Mouse (Mus musculus): ENCODE data around the gene Cdk2. TPM values are rescaled to one million over a fixed set of nuclear protein-coding genes. Genes with fewer than 3 reads are reported as not detected.

Gene Cdk2
- polyA plus RNA-seq (2012; rRNA removed) = 4.5 and 4.6 TPM in 2 replicates

GRCm38 (mm10) chr10:128704491-128705316 lies at the start of gene Cdk2:
TSS of gene Cdk2 (minus strand) at chr10:128705031.
- TF ChIP-seq POLR2A (IDR thresholded peaks at IDR 0.05; ENCODE audit: extremely low read depth, insufficient read depth, low read length) (peak; percentile 42; the same call in 1 of the 2 replicates), CTCF (IDR thresholded peaks at IDR 0.05; ENCODE audit: extremely low read depth, insufficient read depth, low read length) (no peak)
- Histone ChIP-seq H3K27ac (ENCODE audit: insufficient read depth, low read length) (no peak within 1 kb of the TSS), H3K4me3 (ENCODE audit: insufficient read depth, low read length) (peak within 1 kb of the TSS; percentile 74), H3K4me1 (ENCODE audit: control insufficient read depth, insufficient read depth, low read length) (no peaks in the 10 kb centered on the region)

GRCm38 (mm10) chr10:128748252-128748864 lies 43.5 kb upstream of the Cdk2 start:
- peaks cover 2% of the 10 kb centered on the region; the same call in 1 of the 2 replicates for H3K4me1 ChIP-seq (ENCODE audit: control insufficient read depth, insufficient read depth, low read length)

GRCm38 (mm10) chr10:128747646-128748251 lies 42.9 kb upstream of the Cdk2 start, which contains the start of gene Pym1:
TSS of gene Pym1 (plus strand) at chr10:128747889.
- Histone ChIP-seq H3K4me3 (ENCODE audit: insufficient read depth, low read length) (peak within 1 kb of the TSS; percentile 79), H3K27ac (ENCODE audit: insufficient read depth, low read length) (peak within 1 kb of the TSS; percentile 55), H3K4me1 (ENCODE audit: control insufficient read depth, insufficient read depth, low read length) (peaks cover 3% of the 10 kb centered on the region)
- TF ChIP-seq CTCF (IDR thresholded peaks at IDR 0.05; ENCODE audit: extremely low read depth, insufficient read depth, low read length) = no peak

More at GRCm38 (mm10) chr10:128748252-128748864, 43.5 kb upstream of the Cdk2 start:
- Histone ChIP-seq H3K27ac (ENCODE audit: insufficient read depth, low read length) (peak overlapping the region; percentile 55), H3K4me3 (ENCODE audit: insufficient read depth, low read length) (peak overlapping the region; percentile 79)
- TF ChIP-seq CTCF (IDR thresholded peaks at IDR 0.05; ENCODE audit: extremely low read depth, insufficient read depth, low read length) (no peak), POLR2A (IDR thresholded peaks at IDR 0.05; ENCODE audit: extremely low read depth, insufficient read depth, low read length) (peak; percentile 76)

GRCm38 (mm10) chr10:128746972-128747645 lies 42.3 kb upstream of the Cdk2 start:
- TF ChIP-seq POLR2A (IDR thresholded peaks at IDR 0.05; ENCODE audit: extremely low read depth, insufficient read depth, low read length) (no peak), CTCF (IDR thresholded peaks at IDR 0.05; ENCODE audit: extremely low read depth, insufficient read depth, low read length) (no peak)
- peaks cover 3% of the 10 kb centered on the region for H3K4me1 ChIP-seq (ENCODE audit: control insufficient read depth, insufficient read depth, low read length)
- H3K4me3 ChIP-seq (ENCODE audit: insufficient read depth, low read length) = peak overlapping the region; percentile 79
- H3K27ac ChIP-seq (ENCODE audit: insufficient read depth, low read length) = no peak overlapping the region

GRCm38 (mm10) chr10:128745946-128746613 lies 41.2 kb upstream of the Cdk2 start:
- H3K4me1 ChIP-seq (ENCODE audit: control insufficient read depth, insufficient read depth, low read length) = peaks cover 3% of the 10 kb centered on the region
- TF ChIP-seq POLR2A (IDR thresholded peaks at IDR 0.05; ENCODE audit: extremely low read depth, insufficient read depth, low read length) = no peak
- TF ChIP-seq CTCF (IDR thresholded peaks at IDR 0.05; ENCODE audit: extremely low read depth, insufficient read depth, low read length) = no peak

GRCm38 (mm10) chr10:128744680-128745601 lies 40.1 kb upstream of the Cdk2 start, which contains the start of gene Dgka:
TSS of gene Dgka (minus strand) at chr10:128744855.
- TF ChIP-seq POLR2A (IDR thresholded peaks at IDR 0.05; ENCODE audit: extremely low read depth, insufficient read depth, low read length) (no peak), CTCF (IDR thresholded peaks at IDR 0.05; ENCODE audit: extremely low read depth, insufficient read depth, low read length) (no peak)
- Histone ChIP-seq H3K4me1 (ENCODE audit: control insufficient read depth, insufficient read depth, low read length) (peaks cover 3% of the 10 kb centered on the region), H3K27ac (ENCODE audit: insufficient read depth, low read length) (peak within 1 kb of the TSS; percentile 43; the same call in 1 of the 2 replicates), H3K4me3 (ENCODE audit: insufficient read depth, low read length) (peak within 1 kb of the TSS; percentile 81)

More at GRCm38 (mm10) chr10:128745946-128746613, 41.2 kb upstream of the Cdk2 start:
- H3K4me3 ChIP-seq (ENCODE audit: insufficient read depth, low read length) = no peak overlapping the region
- no peak overlapping the region for H3K27ac ChIP-seq (ENCODE audit: insufficient read depth, low read length)

- Histone ChIP-seq H3K4me1 (ENCODE audit: control insufficient read depth, insufficient read depth, low read length) (peaks cover 3% of the 10 kb centered on the region; the same call in 1 of the 2 replicates), H3K4me3 (ENCODE audit: insufficient read depth, low read length) (peak overlapping the region; percentile 81), H3K27ac (ENCODE audit: insufficient read depth, low read length) (no peak overlapping the region)
- TF ChIP-seq CTCF (IDR thresholded peaks at IDR 0.05; ENCODE audit: extremely low read depth, insufficient read depth, low read length) = no peak
Measured at GRCm38 (mm10) chr10:128744211-128744610, 39.4 kb upstream of the Cdk2 start.

- H3K4me1 ChIP-seq (ENCODE audit: control insufficient read depth, insufficient read depth, low read length) = peaks cover 3% of the 10 kb centered on the region; the same call in 1 of the 2 replicates
- TF ChIP-seq POLR2A (IDR thresholded peaks at IDR 0.05; ENCODE audit: extremely low read depth, insufficient read depth, low read length) = no peak
- no peak for TF ChIP-seq CTCF (IDR thresholded peaks at IDR 0.05; ENCODE audit: extremely low read depth, insufficient read depth, low read length)
- peak overlapping the region; percentile 81 for H3K4me3 ChIP-seq (ENCODE audit: insufficient read depth, low read length)
- H3K27ac ChIP-seq (ENCODE audit: insufficient read depth, low read length) = peak overlapping the region; percentile 43; the same call in 1 of the 2 replicates
Measured at GRCm38 (mm10) chr10:128743791-128744191, 39.0 kb upstream of the Cdk2 start.

Measured in cortical plate, adult 2 months (tissue).